Mouse (Mus musculus): Measurements from ENCODE around the gene Rel. TPM values are rescaled to one million over a fixed set of nuclear protein-coding genes. Genes with fewer than 3 reads are reported as not detected.

The Rel gene
- polyA plus RNA-seq, 1 experiment from 2014 or later: 0.33 TPM

Other genes starting within 250 kb of the Rel start
- not detected in 2 replicates for gene 1700093K21Rik, start 249.8 kb downstream of the Rel start, polyA plus RNA-seq (2015; fragmentation: Nextera tagmentation; extraction: Ambion mirVana)
- 14.1 and 16.4 TPM in 2 replicates for gene 0610010F05Rik, start 137.3 kb downstream of the Rel start, polyA plus RNA-seq (2015; fragmentation: Nextera tagmentation; extraction: Ambion mirVana)
- gene Pus10, start 105.3 kb downstream of the Rel start, polyA plus RNA-seq (2015; fragmentation: Nextera tagmentation; extraction: Ambion mirVana): 16.3 and 19.2 TPM in 2 replicates
- 11.8 and 16.1 TPM in 2 replicates for gene Pex13, start 105.0 kb downstream of the Rel start, polyA plus RNA-seq (2015; fragmentation: Nextera tagmentation; extraction: Ambion mirVana)
- 4.2 and 6.1 TPM in 2 replicates for gene Papolg, start 124.3 kb upstream of the Rel start, polyA plus RNA-seq (2015; fragmentation: Nextera tagmentation; extraction: Ambion mirVana)

Measured in liver, embryonic 13.5 days (tissue).